ENCODE assay signal across 8 mouse cellular contexts in genomic region chr13:4608961-4609409, GRCm38 (mm10). TPM values are rescaled to one million over a fixed set of nuclear protein-coding genes. Genes with fewer than 3 reads are reported as not detected.
DNase-seq lines count a peak whose midpoint lies in the region; ATAC-seq lines count a peak whose summit lies in the region.

TSS of gene Akr1e1 (minus strand) at chr13:4609174.

- H3K27ac ChIP-seq in hindbrain, embryonic 12.5 days = peak within 1 kb of the TSS; percentile 79

- ATAC-seq in hindbrain, embryonic 12.5 days (ENCODE audit: low FRiP score) = peak; percentile 100

- no peaks in the 10 kb centered on the region for H3K36me3 ChIP-seq in hindbrain, embryonic 12.5 days

- no peaks in the 10 kb centered on the region for H3K4me1 ChIP-seq in hindbrain, embryonic 12.5 days

- H3K4me3 ChIP-seq in hindbrain, embryonic 12.5 days = peak within 1 kb of the TSS; percentile 53

- WGBS in hindbrain, embryonic 12.5 days = 6% methylated on average over 10 of the region's 10 CpGs

- no peaks in the 10 kb centered on the region for H3K27me3 ChIP-seq in hindbrain, embryonic 12.5 days

- no peaks in the 10 kb centered on the region for H3K9me3 ChIP-seq in hindbrain, embryonic 12.5 days (replicated peaks)

- peak within 1 kb of the TSS; percentile 63 for H3K4me2 ChIP-seq in hindbrain, embryonic 12.5 days (replicated peaks)

- peak; percentile 63 for DNase-seq in NIH3T3 (ENCODE audit: low read depth)
- peak; percentile 90 to 93 for DNase-seq in cerebellum, postnatal 10 days
- DNase-seq in frontal cortex, postnatal 10 days (ENCODE audit: low spot score in 2 of 2) = peak; percentile 86 to 87
- peak; percentile 85 to 97 for DNase-seq in layer of hippocampus, postnatal 14 days (ENCODE audit: low spot score in 2 of 2)
- peak; percentile 84 for DNase-seq in lung, postnatal 14 days
- peak; percentile 95 for DNase-seq in retina, adult 2 months (ENCODE audit: low read depth, low spot score)
- DNase-seq in thymus, postnatal 36 days = peak; percentile 64 to 68

- H3K9ac ChIP-seq in hindbrain, embryonic 12.5 days = peak within 1 kb of the TSS; percentile 60

RNA-seq across cellular contexts. Expression of gene Akr1e1, which starts in this region (rescaled TPM):
- polyA plus RNA-seq in hindbrain, embryonic 12.5 days (2016; fragmentation: Nextera tagmentation; extraction: Ambion mirVana) = 42.5 and 54.9 TPM in 2 replicates
- total RNA-seq in layer of hippocampus, postnatal 14 days (2021) = 10 to 100 TPM; 16.7 to 18.4 TPM

Comparison
In these comparisons a context has a peak if more than half of its experiments do, and no peak if none do; other contexts are left out.
1. Peak in every context shown above with its lines: DNase-seq, ATAC-seq, H3K4me3 ChIP-seq and H3K27ac ChIP-seq.